Mouse (Mus musculus) adrenal gland, adult (tissue): ENCODE measurements around the gene Cttnbp2.

Experiments used
- DNase-seq, 2 experiments: peaks; one replicate each; pipeline ENCODE4 v3.0.0; 2022 to 2023; ENCODE audit warnings: low spot score in 1 of 2; ENCODE audit not compliant: inconsistent age in 2 of 2

The Cttnbp2 gene

DNA sequence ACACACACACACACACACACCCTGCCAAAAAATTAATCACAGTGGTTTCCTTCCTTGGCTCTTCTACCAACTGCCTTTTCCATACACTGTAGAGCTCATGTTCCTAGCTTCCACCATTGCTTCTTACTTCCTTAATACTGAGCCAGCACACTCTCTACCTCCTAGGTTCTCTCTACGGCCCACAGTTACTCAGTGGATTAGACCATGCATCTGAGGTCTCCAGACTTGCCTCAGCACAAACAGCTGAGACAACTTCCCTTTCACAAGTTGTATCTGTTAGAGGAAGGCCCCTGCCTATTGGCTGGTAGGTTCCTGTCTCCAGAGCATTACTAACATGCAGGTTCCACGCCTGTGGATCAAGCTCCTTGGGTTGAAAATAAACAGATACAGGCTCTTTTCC is 45.4 kb downstream of the Cttnbp2 start:
- no peak for DNase-seq

DNA sequence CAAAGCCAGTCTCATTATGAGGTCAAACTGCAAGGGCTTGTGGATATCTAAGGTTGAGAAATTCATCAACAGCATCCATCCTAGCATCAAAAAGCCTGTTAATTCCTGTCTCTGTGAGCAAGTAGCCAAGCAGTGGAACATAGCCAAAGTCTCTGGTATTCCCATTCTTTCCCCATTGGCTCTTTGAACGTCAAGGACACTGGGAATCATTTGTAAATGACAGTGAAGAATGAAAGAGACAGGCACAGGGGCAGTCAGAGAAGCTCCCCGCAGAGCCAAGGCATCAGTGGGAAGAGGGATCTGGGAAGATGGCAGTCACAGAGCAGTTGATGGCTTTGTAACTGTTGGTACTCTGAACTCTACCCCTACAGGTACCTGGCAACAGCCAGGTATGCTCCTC is 46.9 kb downstream of the Cttnbp2 start:
- DNase-seq: peak; percentile 50 to 85

GRCm38 (mm10) chr6:18466227-18466626 is 48.4 kb downstream of the Cttnbp2 start:
- peak in 1 of 2 experiments; percentile 69 for DNase-seq

GRCm38 (mm10) chr6:18465626-18466025 is 49.0 kb downstream of the Cttnbp2 start:
- DNase-seq: peak; percentile 59 to 89

GRCm38 (mm10) chr6:18459657-18460056 is 55.0 kb downstream of the Cttnbp2 start:
- DNase-seq: no peak

DNA sequence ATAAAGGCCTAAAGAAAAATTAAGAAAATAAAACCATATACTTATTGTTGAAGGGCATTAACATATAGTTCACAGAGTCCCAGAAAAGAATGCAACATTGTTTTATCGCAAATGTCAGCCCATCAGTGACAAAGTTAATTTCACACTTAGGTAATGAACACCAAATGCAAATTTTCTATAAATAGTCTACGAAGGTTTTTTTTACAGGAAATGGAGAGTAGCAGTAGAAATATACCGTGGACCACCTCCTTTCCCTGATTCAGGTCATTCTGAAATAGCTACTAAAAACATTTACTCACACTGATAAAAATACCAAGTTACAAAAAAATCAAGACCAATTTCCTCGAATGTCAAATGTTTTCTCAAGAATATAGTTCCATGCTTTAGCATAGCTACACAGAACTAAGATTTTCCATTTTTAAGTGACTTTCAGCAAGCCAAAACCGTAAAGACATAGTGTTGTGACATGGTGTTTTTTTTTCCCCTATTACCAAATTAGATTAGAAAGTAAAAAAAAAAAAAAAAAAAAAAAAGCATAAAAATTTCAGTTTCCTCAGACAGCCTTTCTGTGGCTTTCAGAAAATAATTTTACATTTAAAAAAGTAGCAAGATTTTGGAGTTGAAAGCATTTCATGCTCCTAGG is 64.0 kb downstream of the Cttnbp2 start:
- DNase-seq: no peak

GRCm38 (mm10) chr6:18448078-18448477 is 66.6 kb downstream of the Cttnbp2 start:
- no peak for DNase-seq

- no peak for DNase-seq
These were observed 67.7 kb downstream of the Cttnbp2 start for GRCm38 (mm10) chr6:18446917-18447316.

DNA sequence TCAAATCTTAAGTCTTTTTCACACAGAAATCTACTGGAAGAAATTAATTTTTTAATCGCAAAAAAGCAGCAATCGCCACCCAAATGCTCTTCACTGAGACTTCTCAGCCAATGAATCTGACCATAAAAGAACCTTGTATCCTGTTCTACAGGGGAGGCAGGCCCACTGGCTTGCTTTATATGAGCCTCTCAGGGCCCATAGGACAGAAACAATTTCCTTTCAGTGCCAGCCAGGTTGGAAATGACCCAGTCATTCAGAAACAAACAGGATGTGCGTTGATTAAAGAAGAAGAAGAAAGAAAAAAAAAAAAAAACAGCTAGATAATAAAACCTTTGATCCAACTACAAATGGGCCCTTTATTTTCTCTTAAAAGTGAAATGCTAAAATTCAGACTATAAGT is 68.3 kb downstream of the Cttnbp2 start:
- no peak for DNase-seq

GRCm38 (mm10) chr6:18445747-18446146 is 68.9 kb downstream of the Cttnbp2 start:
- peak in 1 of 2 experiments; percentile 76 for DNase-seq

GRCm38 (mm10) chr6:18442303-18442702 is 72.3 kb downstream of the Cttnbp2 start:
- DNase-seq: no peak

DNA sequence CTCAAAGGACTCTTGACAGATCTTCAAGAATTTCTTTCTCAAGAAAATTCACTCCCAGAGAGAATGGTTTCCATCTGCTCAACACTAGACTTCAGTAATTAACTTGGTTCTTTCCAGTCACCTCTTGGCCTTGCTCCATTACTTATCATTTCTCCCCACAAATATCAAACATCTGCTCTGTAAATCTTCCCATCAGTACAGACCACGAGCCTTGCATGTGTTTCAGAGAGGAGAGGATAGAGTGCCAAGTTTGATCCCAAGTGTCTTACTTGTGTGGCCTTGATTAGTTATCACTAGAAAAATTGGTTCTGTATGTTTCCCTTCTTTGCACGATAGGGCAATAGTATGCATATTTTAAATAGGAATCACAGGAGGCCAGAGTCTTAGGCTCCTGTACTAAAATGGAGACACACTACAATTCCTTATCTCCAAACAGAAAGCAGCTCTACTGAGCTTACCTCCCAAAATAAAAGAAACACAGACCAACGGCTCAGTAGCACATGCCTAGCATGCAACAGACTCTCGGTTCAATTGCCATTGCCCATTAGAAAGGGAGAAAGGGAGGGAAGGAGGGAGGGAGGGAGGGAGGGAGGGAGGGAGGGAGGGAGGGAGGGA is 73.6 kb downstream of the Cttnbp2 start:
- no peak for DNase-seq

DNA sequence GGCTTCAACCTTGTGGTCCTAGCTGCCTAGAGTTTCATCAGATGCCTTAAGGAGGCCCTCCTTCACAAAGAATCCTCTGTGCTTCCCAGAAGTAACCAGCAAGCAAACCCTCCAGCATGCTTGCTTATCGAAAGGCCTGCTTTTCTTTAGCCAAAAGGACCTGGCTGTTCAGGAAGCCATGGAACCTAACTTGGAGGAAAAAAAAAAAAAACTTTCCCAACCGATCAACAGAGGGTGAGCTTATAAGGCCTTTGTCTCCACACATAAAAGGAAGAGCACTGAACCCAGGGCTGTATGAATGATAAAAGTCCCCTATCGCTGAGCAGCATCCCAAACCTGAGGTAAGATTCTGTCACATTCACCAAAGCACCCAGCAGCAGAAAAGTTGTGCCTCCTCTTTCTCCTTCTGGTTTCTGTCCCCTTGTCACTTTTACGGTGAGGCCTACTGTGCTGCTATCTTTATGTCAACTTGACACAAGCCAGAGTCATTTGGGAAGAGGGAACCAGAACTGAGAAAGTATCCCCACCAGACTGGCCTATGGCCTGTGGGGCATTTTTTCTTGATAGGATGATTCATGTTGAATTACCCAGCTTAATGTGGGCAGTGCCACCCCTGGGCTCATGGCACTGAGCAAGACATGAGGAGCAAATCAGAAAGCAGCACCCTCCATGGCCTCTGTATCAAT is 78.4 kb downstream of the Cttnbp2 start:
- DNase-seq: no peak

DNA sequence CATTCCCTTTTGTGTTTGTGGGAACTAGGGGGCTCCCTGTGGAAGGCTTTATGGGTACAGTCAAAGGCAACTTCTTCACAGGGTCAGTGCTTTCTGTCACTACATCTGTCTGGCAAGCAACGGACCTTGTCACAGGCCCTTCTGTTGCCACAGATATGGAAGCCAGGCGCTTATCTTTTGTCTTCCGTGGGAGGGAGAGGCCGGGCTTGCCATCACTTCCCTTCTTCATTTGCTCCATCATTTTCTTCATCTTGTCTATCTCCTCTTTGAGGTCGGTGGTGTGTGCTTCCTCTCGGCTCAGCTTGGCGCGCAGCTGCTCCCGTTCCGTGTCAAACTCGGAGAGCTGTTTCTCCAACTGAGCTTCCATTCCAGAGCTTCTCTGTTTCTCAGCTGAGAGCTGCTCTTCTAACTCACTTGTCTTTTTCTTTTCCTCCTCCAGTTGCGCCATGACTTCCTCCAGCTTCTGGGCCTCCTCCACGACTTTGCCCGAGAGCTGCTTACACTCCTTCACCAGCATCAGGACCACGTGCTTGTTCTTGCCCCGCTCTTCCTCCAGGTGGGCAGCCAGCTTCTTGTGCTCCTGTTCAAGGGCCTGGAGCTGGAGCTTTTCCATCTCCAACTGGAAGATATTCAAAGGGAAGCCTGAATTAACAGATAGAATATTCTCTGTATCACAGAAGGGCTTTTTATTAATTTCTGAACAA is 79.7 kb downstream of the Cttnbp2 start:
- no peak for DNase-seq

- no peak for DNase-seq
These were observed 80.3 kb downstream of the Cttnbp2 start for GRCm38 (mm10) chr6:18434355-18434754.

GRCm38 (mm10) chr6:18432362-18432761 is 82.3 kb downstream of the Cttnbp2 start:
- DNase-seq: peak in 1 of 2 experiments; percentile 64

DNA sequence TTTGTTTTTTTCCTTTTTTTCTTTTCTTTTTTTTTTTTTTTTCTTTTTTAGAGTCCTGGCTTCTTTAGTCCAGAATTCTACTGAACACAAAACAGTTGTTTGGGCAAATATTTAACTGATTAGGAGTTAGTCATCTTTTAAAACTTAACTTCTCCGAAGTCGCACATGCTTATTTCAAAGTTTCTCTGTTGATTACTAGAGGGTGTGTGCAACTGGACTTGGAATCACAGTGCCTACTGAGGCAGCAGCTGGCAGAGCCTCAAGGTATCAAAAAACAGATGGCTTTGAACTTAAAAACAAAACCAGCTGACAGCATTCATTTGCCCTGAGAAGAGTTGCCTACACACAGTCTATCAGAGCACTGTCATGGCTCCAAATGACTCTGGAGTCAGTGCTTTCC is 82.8 kb downstream of the Cttnbp2 start:
- peak in 1 of 2 experiments; percentile 36 for DNase-seq

GRCm38 (mm10) chr6:18430062-18430461 is 84.6 kb downstream of the Cttnbp2 start:
- DNase-seq: no peak

DNA sequence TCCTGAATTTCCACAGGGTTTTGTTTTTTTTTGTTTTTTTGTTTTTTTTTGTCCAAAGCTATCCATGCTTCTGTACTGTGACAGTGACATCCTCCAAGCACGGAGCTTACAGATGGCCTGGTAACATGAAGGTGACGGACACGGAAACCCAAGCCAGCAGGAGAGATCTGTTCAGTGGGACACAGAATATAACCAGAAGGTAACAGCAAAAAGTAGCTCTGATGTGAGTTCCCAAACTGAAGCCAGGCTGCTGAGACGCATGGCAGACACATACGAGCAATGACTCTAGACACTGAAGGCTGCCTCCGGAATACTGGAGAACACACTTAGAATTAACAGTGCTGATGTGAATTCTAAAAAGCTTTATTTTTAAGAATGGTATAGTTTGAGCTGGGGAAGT is 89.8 kb downstream of the Cttnbp2 start:
- no peak for DNase-seq

DNA sequence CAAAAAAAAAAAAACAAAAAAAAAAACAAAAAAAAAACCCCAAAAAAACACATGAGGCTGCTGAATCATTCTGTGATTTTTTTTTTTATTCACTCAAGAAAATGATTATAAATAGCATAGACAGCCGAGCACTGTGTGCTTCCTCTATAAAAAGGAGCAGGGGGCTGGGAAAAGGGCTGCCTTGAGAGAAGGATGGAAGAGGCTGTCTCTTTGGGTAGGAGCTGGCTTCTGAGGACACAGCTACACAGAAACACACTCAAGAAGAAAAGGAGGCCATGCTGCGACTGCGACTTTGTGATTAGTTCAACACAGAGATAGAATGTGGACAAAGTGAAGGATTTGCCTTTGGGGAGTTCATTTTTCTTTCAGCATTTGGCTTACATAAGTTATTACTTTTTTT is 90.3 kb downstream of the Cttnbp2 start:
- DNase-seq: no peak

- no peak for DNase-seq
These were observed 91.5 kb downstream of the Cttnbp2 start for GRCm38 (mm10) chr6:18423112-18423511.

GRCm38 (mm10) chr6:18421561-18421960 is 93.1 kb downstream of the Cttnbp2 start:
- no peak for DNase-seq
